Comparison of ENCODE assay signal across 14 mouse cellular contexts in genomic region chr11:115742926-115743325, GRCm38 (mm10).
"Had no signal": no experiment of that assay in that cellular context is flagged by ENCODE, and none has a peak within 500 bp of the region (broad histone marks: within the 10 kb centered on the region; RNA-seq: fewer than 3 reads in every experiment).

No protein-coding gene starts in this region.

- H3K36me3 ChIP-seq: limb, embryonic 12.5 days; liver, embryonic 15.5 days; lung, embryonic 15.5 days; midbrain, embryonic 10.5 days; midbrain, embryonic 15.5 days; stomach, embryonic 15.5 days had no signal

- H3K27ac ChIP-seq: limb, embryonic 12.5 days; liver, embryonic 15.5 days; lung, embryonic 15.5 days; midbrain, embryonic 10.5 days; midbrain, embryonic 15.5 days; stomach, embryonic 15.5 days had no signal

- H3K4me3 ChIP-seq: limb, embryonic 12.5 days; liver, embryonic 15.5 days; lung, embryonic 15.5 days; midbrain, embryonic 10.5 days; midbrain, embryonic 15.5 days; stomach, embryonic 15.5 days had no signal

- H3K4me1 ChIP-seq: stomach, embryonic 15.5 days had no signal

- H3K4me2 ChIP-seq: limb, embryonic 12.5 days; liver, embryonic 15.5 days; lung, embryonic 15.5 days; midbrain, embryonic 15.5 days; stomach, embryonic 15.5 days had no signal

- H3K27me3 ChIP-seq: limb, embryonic 12.5 days; lung, embryonic 15.5 days; midbrain, embryonic 15.5 days; stomach, embryonic 15.5 days had no signal

- H3K9me3 ChIP-seq: limb, embryonic 12.5 days; liver, embryonic 15.5 days; lung, embryonic 15.5 days; midbrain, embryonic 10.5 days; midbrain, embryonic 15.5 days; stomach, embryonic 15.5 days had no signal

- ATAC-seq: midbrain, embryonic 15.5 days had no signal

- H3K9ac ChIP-seq: limb, embryonic 12.5 days; liver, embryonic 15.5 days; lung, embryonic 15.5 days; midbrain, embryonic 15.5 days; stomach, embryonic 15.5 days had no signal

- DNase-seq: kidney, adult 18-20 months; kidney, postnatal 36 days; layer of hippocampus, adult 9-11 months; liver; lung, postnatal 14 days; right cerebral cortex, postnatal 14 days; thymus, adult 2 months; thymus, postnatal 25 days had no signal
